Mouse (Mus musculus) common myeloid progenitor, adult 5-6 weeks (primary cell): ENCODE data around the gene Nfib. TPM values are rescaled to one million over a fixed set of nuclear protein-coding genes. Genes with fewer than 3 reads are reported as not detected.

Experiments
- ATAC-seq: replicated peaks from 2 replicates; pipeline ENCODE4 v1.8.0; 2016; ENCODE audit warnings: low read depth, mild to moderate bottlenecking, moderate TSS enrichment, inconsistent platforms; ENCODE audit not compliant: poor library complexity, severe bottlenecking
- total RNA-seq: library from RNA; stranded (forward); fragments of 200-1000, 187-1606 nt; gene quantifications from 2 replicates; pipeline ENCODE4 v1.2.3, GENCODE M21; 2017

Gene Nfib
- total RNA-seq, 1 experiment from 2014 or later, result not detected

DNA sequence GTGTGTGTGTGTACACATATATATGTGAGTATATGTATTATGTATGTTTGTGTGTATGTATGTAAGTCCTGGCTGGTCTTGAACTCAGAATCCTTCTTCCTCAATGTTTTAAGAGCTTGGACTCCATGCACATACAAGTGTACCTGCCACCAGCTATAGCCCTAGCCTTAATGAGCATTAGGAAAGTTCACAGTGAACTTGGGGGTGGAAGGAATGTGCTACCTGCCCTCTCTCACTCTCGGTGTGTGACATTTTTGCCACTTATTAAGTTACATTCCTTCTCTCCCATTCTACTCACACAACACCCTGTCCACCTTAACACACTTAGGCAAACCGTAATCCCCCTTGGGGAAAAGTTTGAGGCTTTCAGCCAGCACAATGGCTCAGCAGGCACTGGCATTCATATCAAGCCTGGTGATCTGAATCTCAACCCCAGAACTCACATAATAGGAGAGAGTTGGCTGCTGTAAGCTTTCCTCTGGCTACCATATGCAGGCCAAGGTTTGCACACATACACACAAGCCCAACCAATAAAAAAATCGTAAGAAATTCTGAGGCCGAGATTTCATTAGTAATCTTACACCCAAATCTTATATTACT, 370.2 kb downstream of the Nfib start:
- no peak for ATAC-seq

DNA sequence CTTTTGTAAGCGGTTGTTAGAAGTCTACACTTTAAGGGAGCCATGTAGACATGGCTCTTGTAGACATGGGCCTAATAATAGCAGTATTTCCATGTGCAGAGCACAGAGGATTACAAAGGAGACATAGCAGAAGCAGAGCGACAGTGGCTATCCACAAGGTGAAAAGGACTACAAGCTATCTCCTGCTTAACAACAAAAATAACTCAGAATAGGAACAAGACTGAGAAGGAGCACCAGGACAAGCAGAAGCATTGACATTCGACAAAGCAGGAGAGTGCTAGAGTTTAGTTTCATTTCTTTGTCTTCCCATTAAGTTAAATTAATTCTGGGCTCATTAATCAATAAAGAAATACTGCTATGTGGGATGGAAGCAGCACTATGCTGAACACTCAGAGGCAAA, 372.1 kb downstream of the Nfib start:
- no peak for ATAC-seq

DNA sequence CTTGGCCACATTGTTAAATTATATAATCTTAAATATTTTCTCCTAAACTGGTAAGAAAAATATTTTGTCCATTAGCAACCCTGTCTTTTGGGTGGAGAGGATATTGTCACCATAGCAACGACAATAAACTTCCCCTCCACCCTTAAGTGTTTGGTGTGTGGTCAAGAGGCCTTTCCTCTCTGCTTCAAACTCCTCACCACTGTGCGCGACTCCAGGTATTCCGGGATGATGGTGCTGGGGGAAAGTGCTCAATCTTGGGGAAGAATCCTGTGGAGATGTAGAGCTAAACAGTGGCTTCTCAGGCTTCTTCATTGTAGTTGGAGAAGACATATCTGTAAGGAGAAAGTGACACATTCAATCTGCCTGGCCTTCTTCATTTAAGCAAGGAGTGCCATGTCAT, 375.5 kb downstream of the Nfib start:
- ATAC-seq, result no peak

DNA sequence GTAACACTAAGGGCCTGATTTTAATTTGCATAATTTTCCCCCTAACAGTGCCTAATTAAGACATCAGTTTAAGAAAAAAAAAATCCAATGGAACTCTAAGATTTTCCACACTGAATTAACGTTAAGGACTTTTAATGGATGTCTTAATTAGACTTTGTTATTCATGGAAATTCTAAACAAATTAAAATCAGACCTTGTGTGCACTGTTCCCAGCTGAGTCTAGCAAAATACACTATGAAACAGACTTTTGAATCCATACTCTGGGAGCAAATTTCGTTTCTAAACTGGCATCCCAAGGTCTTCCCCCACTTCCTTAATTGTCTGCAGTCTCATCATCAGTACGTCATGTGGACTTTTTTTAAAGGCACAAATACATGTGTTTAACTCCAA, 379.4 kb downstream of the Nfib start:
- ATAC-seq, result no peak

DNA sequence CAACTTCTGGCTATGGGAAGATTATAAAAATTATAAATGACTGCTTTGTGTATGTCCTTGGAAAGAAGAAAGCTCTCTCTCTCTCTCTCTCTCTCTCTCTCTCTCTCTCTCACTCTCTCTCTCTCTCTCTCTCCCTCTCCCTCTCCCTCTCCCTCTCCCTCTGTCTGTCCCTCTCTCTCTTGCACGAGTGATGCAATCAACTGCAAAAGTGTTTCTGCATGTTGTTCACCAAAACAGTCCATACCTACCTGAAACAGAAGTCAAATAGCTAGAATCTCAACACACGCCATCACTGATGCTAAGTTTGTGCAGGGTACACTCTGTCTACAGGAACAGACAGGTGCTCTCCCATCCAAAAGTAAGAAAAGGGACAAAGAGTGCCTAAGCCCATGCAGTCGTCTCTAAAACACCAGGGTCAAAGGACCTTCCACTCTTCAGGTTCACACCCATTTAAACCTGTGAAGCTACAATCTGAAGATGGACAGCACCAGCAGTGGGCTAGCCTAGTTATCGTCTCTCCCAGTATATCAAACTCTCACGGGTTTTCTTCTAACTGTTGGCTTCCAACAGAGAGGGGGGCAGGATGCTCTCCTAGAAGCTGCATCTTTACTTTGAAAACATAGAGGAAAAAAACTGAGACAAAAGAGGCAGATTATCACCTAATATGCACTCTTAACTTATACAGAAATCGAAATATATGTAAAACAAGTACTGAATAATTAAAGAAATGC, 380.0 kb downstream of the Nfib start:
- ATAC-seq, result no peak

DNA sequence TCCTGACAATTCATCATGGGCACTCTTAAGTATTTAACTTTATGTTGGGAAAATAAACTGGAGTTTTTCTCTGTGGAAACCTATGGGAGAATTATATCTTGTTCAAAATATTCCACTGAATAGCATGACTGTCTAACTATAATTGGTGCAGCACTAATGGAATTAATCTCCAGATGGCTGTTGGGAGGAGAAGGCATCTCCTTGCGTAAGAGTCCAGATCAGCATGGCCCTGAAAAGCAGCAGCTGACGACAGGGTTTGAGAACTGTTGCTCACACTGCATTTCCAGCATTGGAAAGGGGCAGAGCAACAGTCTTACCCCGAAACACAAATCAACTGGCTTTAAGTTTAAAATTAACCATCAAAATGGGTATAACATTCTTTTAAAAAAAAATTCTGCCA, 380.6 kb downstream of the Nfib start:
- no peak for ATAC-seq

DNA sequence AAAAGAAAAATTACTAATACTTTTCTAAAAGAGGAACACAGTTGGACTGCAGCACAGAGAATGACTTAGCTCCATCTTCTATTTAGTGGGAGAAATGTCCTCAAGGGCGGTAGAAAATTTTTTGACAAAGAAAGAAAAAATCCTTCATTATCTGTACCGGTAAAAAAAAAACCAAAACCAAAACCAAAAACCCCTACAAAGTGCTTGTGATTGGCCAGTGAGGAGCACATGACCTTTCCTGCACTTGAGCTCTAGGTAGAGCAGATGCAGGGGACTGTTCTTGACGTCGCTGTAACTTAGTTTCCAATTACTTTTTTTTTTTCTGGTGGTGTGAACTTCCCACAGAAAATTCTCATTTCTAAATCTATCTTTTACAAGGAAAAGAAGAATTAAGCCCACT, 384.5 kb downstream of the Nfib start:
- ATAC-seq, result peak; percentile 60; the same call in 1 of the 2 replicates

DNA sequence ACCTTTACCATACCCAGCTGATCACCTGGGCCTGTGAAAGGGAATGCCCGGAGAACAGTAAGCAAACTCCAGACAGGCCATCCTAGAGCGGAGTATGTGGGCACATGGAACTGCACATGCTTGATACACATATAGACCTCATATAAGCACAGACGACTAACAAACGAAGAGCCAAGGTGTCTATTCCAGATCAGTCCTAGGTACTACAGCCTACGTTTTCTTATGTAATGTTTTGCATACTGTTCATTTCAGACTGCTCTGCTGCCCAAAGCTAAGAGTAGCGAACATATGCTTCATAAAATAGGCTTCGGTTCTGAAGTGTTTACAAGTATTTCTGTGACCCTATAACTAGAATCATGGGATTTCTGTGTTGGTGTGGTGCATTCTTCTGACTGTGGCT, 386.2 kb downstream of the Nfib start:
- ATAC-seq, result no peak

DNA sequence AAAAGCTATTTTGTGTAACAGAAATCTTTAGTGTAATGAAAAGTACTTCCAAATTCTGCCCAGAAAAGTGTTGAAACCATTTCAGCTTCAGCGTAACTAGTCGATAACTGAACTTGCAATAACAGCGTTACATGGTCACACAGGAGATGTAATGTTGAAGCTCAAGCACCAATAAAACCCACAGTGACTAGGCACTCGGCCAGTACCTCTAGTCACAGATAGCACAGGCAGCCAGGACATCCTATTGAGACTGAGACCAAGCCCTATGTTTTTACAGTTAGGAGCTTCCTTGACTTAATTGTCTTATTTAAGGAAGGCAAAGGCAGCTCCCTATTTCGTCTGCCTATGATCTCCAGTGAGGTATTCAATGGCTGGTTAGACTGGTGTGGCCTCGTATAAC, 389.4 kb downstream of the Nfib start:
- ATAC-seq, result peak; percentile 93

DNA sequence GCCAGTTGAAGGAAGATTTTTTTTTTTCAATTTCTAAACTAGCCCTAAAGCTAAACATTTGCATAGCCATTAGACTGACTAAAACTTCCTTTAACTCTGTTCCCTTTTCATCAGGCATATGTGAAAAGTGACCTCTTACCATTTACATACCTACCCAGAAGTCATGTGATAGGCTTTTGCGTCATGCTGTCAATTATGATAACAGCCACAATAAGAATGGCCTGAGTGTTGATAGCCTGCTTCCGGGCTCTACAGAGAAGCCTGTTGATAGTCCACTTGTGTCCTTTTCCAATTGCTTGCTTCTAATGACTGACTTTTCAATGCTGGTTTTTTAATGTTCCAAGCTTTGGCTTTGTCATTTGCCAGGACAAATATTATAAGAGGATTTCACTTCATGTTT, 389.8 kb downstream of the Nfib start:
- ATAC-seq, result peak; percentile 54; the same call in 1 of the 2 replicates

DNA sequence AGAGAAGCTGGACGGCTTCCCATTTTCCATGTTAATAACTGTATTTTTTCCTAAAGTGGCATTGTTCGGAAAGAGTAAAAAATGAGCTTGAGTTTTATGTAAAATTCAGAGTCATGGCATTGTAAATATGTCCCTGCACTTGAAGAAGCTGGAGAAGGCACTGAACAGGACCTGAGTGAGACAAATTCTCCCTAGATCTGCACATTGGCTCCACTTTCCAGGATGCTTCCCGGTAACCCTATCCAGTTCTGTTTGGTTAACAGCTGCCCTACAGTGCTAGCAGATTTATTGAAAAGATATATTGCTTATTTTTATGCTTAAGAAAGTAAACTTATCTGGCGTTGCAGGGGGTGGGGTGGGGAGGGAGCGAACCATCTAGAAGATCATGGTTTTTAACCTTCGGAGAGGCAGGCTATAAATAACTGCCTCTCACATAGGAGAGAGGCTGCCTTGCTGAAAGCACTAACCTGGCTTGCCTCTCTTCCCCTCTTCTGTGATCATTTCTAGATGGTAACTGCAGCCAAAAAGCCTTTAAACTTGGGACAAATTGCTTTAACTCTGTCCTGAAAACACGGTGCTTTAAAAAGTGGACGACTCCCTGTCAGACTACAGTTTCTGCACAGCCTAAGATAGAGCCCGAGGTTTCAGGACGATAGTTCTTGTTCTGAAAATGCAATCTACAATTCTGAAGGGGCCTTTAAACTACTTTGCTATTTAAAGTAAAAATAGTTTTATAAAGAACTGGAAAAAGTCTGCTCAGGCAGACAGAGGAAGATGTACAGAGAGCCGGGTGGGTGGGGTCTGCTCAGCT, 394.4 kb downstream of the Nfib start:
- ATAC-seq, result no peak

DNA sequence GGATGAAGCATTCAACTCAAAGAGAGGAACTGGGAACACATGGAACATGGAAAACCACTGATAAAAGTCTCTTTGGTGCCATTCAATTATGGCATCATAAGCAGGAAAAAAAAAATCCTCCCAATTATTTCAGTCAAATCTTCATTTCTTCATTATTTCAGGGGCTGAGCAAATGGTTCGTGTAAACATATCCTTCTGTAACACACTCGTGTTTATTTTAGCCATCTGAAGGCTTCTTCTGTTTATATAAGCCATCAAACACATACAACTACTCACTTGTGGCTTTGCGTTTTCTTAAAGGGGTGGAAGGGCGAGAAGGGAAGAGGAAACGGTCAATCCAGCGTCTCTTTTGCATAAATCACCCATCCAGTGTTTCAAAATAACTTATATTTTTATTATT, 399.5 kb downstream of the Nfib start:
- no peak for ATAC-seq

DNA sequence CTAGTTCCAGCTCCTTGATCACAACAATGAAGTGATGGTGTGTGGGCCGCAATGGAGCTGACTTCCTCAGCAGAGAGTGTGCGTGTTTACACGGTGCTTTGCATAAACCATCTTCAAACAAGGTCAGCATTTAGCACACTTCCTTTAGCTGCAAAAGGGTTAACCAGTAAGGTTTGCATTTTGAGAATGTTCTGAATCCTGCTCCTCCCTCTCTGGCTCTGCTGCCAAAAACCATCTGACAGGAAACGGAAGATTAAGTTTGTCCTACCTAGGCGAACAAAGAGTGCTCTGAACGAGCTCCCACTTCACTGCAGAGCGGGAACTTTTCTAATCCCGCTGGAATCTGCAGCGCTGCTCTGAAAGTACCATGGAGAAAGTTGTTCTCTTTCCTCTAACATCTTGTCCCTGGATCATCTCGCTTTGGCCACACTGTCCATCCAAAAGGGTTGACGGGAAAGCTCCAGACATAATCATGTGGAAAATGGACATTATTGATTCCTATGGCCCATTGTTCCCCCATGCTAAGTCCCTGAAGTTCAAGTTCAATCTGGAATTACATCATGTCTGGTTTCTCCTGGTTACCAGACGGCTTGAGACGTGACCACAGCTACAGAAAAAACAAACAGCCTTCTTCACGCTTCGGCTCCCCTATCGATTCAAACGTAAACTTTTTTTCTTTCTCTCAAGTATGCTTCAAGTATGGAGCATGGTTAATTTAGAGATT, 401.2 kb downstream of the Nfib start:
- peak; percentile 56 for ATAC-seq

DNA sequence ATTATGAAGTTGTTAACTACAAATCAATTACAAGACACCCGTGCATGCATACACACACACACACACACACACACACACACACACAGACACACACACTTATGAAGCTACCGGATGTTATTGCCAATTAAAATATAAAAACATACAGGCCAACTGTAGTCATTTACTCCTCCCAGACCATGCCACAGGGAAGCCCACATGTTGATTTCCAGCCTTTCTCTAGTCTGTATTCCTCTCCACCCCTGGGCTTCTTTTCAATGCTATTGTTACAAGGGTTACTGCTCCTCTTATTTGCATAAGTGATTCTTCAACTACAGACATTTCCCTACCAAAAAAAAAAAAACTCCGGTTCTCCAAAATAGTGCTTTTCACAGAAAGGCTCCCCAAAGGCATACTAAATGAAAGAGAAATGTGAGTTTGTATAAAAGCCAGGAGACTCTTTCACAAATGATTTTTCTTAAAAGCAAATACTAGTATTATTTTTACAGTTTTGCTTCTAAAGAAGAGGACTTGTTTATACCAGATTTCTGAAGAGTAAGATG, 402.1 kb downstream of the Nfib start:
- no peak for ATAC-seq

DNA sequence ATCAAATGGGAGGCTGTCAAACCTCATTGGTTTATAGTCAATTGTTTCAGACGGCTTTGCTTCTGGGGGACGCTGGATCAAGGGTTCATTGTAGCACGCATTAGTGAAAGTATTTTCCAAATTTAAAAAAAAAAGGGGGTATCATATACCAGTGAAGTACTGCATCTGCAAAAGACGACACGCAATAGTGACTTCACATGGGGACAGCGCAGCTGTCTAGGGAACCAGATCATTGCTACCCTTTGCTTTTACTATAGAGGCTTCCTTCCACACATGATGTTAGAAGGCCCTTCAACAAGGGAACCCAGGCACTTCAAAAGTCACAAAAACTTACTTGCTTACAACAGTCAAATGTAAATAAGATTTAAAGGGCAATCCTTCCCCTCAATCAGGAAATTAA, 402.6 kb downstream of the Nfib start:
- ATAC-seq, result no peak

DNA sequence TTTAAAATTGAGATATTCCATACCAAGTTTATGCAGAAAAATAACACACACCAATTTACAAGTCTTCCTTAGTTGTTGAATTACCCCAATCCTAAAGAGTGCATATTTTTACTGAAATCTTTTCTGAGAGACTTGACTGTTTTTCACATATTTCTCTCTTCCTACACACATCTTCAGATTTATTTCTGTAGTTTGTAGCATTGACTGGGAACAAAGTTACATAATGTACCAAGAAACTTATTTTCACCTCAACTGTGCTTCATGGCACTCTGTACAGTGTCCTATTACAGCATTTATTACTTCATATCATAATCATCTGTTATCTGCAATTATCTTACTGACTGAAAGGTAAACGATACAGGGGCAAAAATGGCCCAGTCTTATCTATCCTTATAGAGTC, 406.9 kb downstream of the Nfib start:
- no peak for ATAC-seq

DNA sequence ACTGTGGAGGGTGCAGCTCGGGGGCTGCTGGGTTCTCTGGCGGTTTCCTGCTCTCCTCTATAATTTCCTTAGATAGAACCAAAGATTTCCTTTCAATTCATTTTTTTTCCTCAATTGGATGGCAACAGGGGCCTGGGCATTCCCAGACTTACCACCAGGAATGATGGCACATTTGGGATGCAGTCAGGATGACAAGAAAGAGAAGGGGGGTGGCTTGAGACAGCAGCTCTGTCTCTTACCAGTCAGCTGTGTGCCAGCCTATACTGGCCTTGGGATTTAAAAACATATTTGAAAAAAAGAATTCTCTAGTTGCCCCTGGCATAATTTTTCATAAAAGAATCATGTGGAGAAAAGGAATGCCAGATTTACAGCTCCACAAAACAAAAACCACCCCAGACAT, 408.0 kb downstream of the Nfib start:
- no peak for ATAC-seq

DNA sequence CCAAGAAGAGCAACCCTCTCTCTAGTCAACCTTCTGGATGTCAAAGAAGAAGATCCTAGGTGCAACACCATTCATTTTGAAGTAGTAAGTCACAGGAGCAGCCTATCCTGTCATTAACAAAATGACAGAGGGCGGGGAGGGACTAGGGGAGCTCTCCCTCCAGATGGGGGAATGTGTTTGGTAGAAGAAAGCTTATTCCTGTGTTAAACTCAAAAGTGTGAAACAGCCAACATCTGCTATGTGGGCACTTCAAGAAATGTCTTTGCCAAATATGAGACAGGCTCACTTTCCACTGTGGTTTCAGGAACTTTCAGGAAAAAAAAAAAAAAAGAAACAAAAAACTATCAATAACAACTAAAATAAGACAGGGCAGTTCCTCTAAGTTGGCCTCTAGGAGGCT, 411.5 kb downstream of the Nfib start:
- no peak for ATAC-seq

DNA sequence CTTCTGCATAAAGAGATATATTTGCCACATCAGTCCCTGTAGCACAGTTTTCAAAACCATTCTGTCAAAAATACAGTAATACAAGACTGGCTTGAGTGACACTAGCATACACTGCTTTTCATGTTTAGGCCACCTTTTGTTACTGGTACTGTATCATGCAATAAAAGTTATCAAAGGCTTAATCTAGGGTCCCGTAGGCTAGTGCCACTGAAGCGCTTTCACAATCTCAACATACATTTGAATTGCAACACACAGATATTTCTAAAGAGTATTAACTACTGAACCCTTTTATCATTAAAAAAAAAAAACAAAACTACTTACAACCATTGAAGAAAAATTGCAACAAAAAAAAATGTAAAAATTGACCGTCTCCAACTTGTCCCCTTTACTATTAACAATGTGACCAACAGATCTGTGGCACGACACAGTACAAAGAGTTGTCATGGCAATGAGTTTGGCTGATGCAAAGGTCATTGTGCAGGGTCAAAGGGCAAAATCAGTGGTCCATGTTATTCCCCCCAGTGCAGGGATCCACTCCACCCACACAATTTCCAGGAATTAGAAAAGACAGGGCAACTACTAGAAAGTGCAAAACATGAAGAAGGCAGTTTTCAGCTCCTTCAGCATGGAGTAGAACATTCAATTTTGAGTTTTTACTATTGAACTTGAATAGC, 414.2 kb downstream of the Nfib start:
- ATAC-seq, result no peak

DNA sequence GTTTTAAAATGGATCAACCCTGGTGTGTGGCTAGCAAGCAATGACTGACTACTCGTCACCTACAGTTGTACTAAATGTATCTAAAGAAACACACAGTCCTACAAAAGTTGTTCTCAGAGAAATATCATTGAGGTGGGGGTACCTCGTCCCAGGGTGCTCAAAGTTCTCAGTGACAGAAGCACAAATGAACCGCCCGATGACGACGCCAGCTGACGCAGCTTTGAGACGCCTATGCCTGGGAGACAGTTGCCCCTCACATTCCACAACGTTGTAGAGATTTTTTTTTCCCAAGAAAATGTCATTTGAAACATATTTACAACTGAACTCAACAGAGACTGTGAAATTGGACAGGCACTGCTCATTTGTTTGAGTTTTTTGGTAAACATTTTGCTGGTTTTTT, 414.9 kb downstream of the Nfib start:
- ATAC-seq, result no peak
